24 mouse cellular contexts compared by ENCODE assay signal in genomic region chr6:147196432-147196831, GRCm38 (mm10).
A peak's percentile ranks its signal among the peaks of the same experiment; 100 is the strongest.
DNase-seq lines count a peak whose midpoint lies in the region; ATAC-seq and TF ChIP-seq lines count a peak whose summit lies in the region.
"Had no signal": no experiment of that assay in that cellular context is flagged by ENCODE, and none has a peak within 500 bp of the region (broad histone marks: within the 10 kb centered on the region; RNA-seq: fewer than 3 reads in every experiment).

No protein-coding gene starts in this region.

- POLR2A ChIA-PET in Patski (lab: Charles Lee), result interaction anchor here (0.6 kb wide), 1 partner anchor 15 kb away, joined by 7 read pairs; no protein-coding TSS in a partner anchor

- no peak overlapping the region for H3K4me2 ChIP-seq in forebrain, embryonic 14.5 days (ENCODE audit: low read length)
- H3K4me2 ChIP-seq in forebrain, embryonic 13.5 days, result no peak overlapping the region
- no peak overlapping the region for H3K4me2 ChIP-seq in hindbrain, postnatal 0 days (ENCODE audit: low read depth, low read length)
- H3K4me2 ChIP-seq in hindbrain, embryonic 12.5 days (replicated peaks), result no peak overlapping the region
- no peak overlapping the region for H3K4me2 ChIP-seq in kidney, embryonic 16.5 days (replicated peaks; ENCODE audit: low read depth, low read length)
- H3K4me2 ChIP-seq: forebrain, embryonic 12.5 days; heart, embryonic 12.5 days; neural tube, embryonic 13.5 days had no signal

- H3K4me3 ChIP-seq in forebrain, embryonic 14.5 days (ENCODE audit: low read depth, low read length), result no peak overlapping the region
- H3K4me3 ChIP-seq in forebrain, embryonic 13.5 days, result no peak overlapping the region
- no peak overlapping the region for H3K4me3 ChIP-seq in hindbrain, postnatal 0 days (ENCODE audit: low read length)
- H3K4me3 ChIP-seq in hindbrain, embryonic 12.5 days, result no peak overlapping the region
- no peak overlapping the region for H3K4me3 ChIP-seq in kidney, embryonic 16.5 days (ENCODE audit: low read length)
- H3K4me3 ChIP-seq: forebrain, embryonic 12.5 days; heart, embryonic 12.5 days; neural tube, embryonic 13.5 days had no signal

- CTCF ChIA-PET in Patski (lab: Charles Lee), result no interaction called here

- H3K27me3 ChIP-seq in forebrain, embryonic 14.5 days (replicated peaks; ENCODE audit: control insufficient read depth, insufficient read depth, low read length), result no peaks in the 10 kb centered on the region
- no peaks in the 10 kb centered on the region for H3K27me3 ChIP-seq in forebrain, embryonic 13.5 days
- no peaks in the 10 kb centered on the region for H3K27me3 ChIP-seq in hindbrain, postnatal 0 days (ENCODE audit: insufficient read depth, low read length)
- no peaks in the 10 kb centered on the region for H3K27me3 ChIP-seq in hindbrain, embryonic 12.5 days
- H3K27me3 ChIP-seq in Patski, result no peaks in the 10 kb centered on the region
- no peaks in the 10 kb centered on the region for H3K27me3 ChIP-seq in kidney, embryonic 16.5 days (ENCODE audit: insufficient read depth, low read length)
- H3K27me3 ChIP-seq: CH12.LX; forebrain, embryonic 12.5 days; heart, embryonic 12.5 days; neural tube, embryonic 13.5 days had no signal

- no peaks in the 10 kb centered on the region for H3K9me3 ChIP-seq in forebrain, embryonic 14.5 days (replicated peaks; ENCODE audit: control insufficient read depth, low read length)
- H3K9me3 ChIP-seq in forebrain, embryonic 13.5 days (replicated peaks), result no peaks in the 10 kb centered on the region
- H3K9me3 ChIP-seq in hindbrain, postnatal 0 days (ENCODE audit: low read length), result no peaks in the 10 kb centered on the region
- H3K9me3 ChIP-seq in hindbrain, embryonic 12.5 days (replicated peaks), result no peaks in the 10 kb centered on the region
- H3K9me3 ChIP-seq in kidney, embryonic 16.5 days (ENCODE audit: low read length), result no peaks in the 10 kb centered on the region
- H3K9me3 ChIP-seq: forebrain, embryonic 12.5 days; G1E; heart, embryonic 12.5 days; neural tube, embryonic 13.5 days had no signal

- no peak for ATAC-seq in forebrain, embryonic 14.5 days
- ATAC-seq in forebrain, embryonic 13.5 days, result no peak
- peak; percentile 74 for ATAC-seq in hindbrain, postnatal 0 days
- no peak for ATAC-seq in hindbrain, embryonic 12.5 days (ENCODE audit: low FRiP score)
- ATAC-seq in Patski, result peak; percentile 32
- no peak for ATAC-seq in kidney, embryonic 16.5 days (ENCODE audit: low FRiP score, low TSS enrichment)
- ATAC-seq: intestine, postnatal 0 days had no signal

- no peaks in the 10 kb centered on the region for H3K36me3 ChIP-seq in forebrain, embryonic 14.5 days (ENCODE audit: control insufficient read depth, insufficient read depth, low read length)
- H3K36me3 ChIP-seq in forebrain, embryonic 13.5 days (ENCODE audit: poor library complexity, severe bottlenecking), result no peaks in the 10 kb centered on the region
- H3K36me3 ChIP-seq in hindbrain, postnatal 0 days (ENCODE audit: insufficient read depth, low read length), result no peaks in the 10 kb centered on the region
- no peaks in the 10 kb centered on the region for H3K36me3 ChIP-seq in hindbrain, embryonic 12.5 days
- no peaks in the 10 kb centered on the region for H3K36me3 ChIP-seq in kidney, embryonic 16.5 days (ENCODE audit: insufficient read depth, low read length)
- H3K36me3 ChIP-seq: forebrain, embryonic 12.5 days; G1E; heart, embryonic 12.5 days; neural tube, embryonic 13.5 days had no signal

- in situ Hi-C loops in Patski (cut with MboI; ENCODE audit: low pct_unique_long_range_greater_than_20kb), result loop anchor here (5.0 kb wide), 1 partner anchor 49 kb away; no protein-coding TSS in a partner anchor

- peak; percentile 8 for DNase-seq in forebrain, embryonic 14.5 days (ENCODE audit: low spot score)
- DNase-seq in hindbrain, postnatal 0 days (ENCODE audit: low spot score), result peak; percentile 23
- DNase-seq in 3134 (ENCODE audit: extremely low read depth, insufficient read length, low spot score) (peak; percentile 55), Patski (ENCODE audit: low read depth, low spot score) (peak; percentile 77)
- DNase-seq: adrenal gland, postnatal 10 days; B cell, adult 2 months; cerebellum, adult 9-11 months; gastrocnemius, postnatal 14 days; heart, adult 11 months; heart, postnatal 10 days; lung, postnatal 4 days; retina, postnatal 1 day; right cerebral cortex, postnatal 25 days; thymus, postnatal 14 days had no signal

- H3K27ac ChIP-seq in forebrain, embryonic 14.5 days (ENCODE audit: low read depth, low read length), result no peak overlapping the region
- no peak overlapping the region for H3K27ac ChIP-seq in forebrain, embryonic 13.5 days
- H3K27ac ChIP-seq in hindbrain, postnatal 0 days, result no peak overlapping the region
- no peak overlapping the region for H3K27ac ChIP-seq in hindbrain, embryonic 12.5 days
- no peak overlapping the region for H3K27ac ChIP-seq in kidney, embryonic 16.5 days (ENCODE audit: low read length)
- H3K27ac ChIP-seq: forebrain, embryonic 12.5 days; kidney, postnatal 0 days; neural tube, embryonic 13.5 days had no signal

- WGBS in forebrain, embryonic 14.5 days, result 46% methylated on average over 4 of the region's 4 CpGs
- 52% methylated on average over 4 of the region's 4 CpGs for WGBS in forebrain, embryonic 13.5 days
- WGBS in hindbrain, postnatal 0 days, result 39% methylated on average over 4 of the region's 4 CpGs
- WGBS in hindbrain, embryonic 12.5 days, result 71% methylated on average over 4 of the region's 4 CpGs
- WGBS in kidney, embryonic 16.5 days, result 78% methylated on average over 4 of the region's 4 CpGs

- TF ChIP-seq CTCF in hindbrain, postnatal 0 days (IDR thresholded peaks at IDR 0.05; ENCODE audit: low read depth), result no peak
- no peak for TF ChIP-seq CTCF in Patski (IDR thresholded peaks at IDR 0.05)

- no peaks in the 10 kb centered on the region for H3K4me1 ChIP-seq in forebrain, embryonic 14.5 days (ENCODE audit: control insufficient read depth, insufficient read depth, low read length)
- no peaks in the 10 kb centered on the region for H3K4me1 ChIP-seq in forebrain, embryonic 13.5 days
- H3K4me1 ChIP-seq in hindbrain, postnatal 0 days (ENCODE audit: insufficient read depth, low read length), result no peaks in the 10 kb centered on the region
- no peaks in the 10 kb centered on the region for H3K4me1 ChIP-seq in hindbrain, embryonic 12.5 days
- H3K4me1 ChIP-seq in kidney, embryonic 16.5 days (ENCODE audit: insufficient read depth, low read length), result no peaks in the 10 kb centered on the region
- H3K4me1 ChIP-seq: forebrain, embryonic 12.5 days; heart, embryonic 12.5 days; neural tube, embryonic 13.5 days had no signal

- H3K9ac ChIP-seq in forebrain, embryonic 14.5 days (ENCODE audit: low read length), result no peak overlapping the region
- H3K9ac ChIP-seq in forebrain, embryonic 13.5 days, result no peak overlapping the region
- no peak overlapping the region for H3K9ac ChIP-seq in hindbrain, postnatal 0 days (replicated peaks; ENCODE audit: low read length)
- H3K9ac ChIP-seq in hindbrain, embryonic 12.5 days, result no peak overlapping the region
- H3K9ac ChIP-seq in kidney, embryonic 16.5 days (replicated peaks; ENCODE audit: low read length), result no peak overlapping the region
- H3K9ac ChIP-seq: forebrain, embryonic 12.5 days; heart, embryonic 12.5 days; neural tube, embryonic 13.5 days had no signal

Comparison
In these comparisons a context has a peak if more than half of its experiments do, and no peak if none do; other contexts are left out.
1. ATAC-seq: peak in hindbrain, postnatal 0 days (single experiment) and Patski (single experiment); none in forebrain, embryonic 14.5 days (single experiment), forebrain, embryonic 13.5 days (single experiment), hindbrain, embryonic 12.5 days (single experiment) and kidney, embryonic 16.5 days (single experiment).
2. DNase-seq: peak in every context shown above with its lines; median percentile 77 in Patski; 55 in 3134; 23 in hindbrain, postnatal 0 days; 8 in forebrain, embryonic 14.5 days.